In genomic region chr15:81236062-81236461, GRCm38 (mm10) we compare ENCODE assay signal across 10 mouse cellular contexts. TPM values are rescaled to one million over a fixed set of nuclear protein-coding genes. Genes with fewer than 3 reads are reported as not detected.
DNase-seq lines count a peak whose midpoint lies in the region; ATAC-seq and TF ChIP-seq lines count a peak whose summit lies in the region.
"Had no signal": no experiment of that assay in that cellular context is flagged by ENCODE, and none has a peak within 500 bp of the region (broad histone marks: within the 10 kb centered on the region; RNA-seq: fewer than 3 reads in every experiment).

No protein-coding gene starts in this region.

- H3K27ac ChIP-seq in heart, embryonic 10.5 days: 0 out of 2 replicates have a peak overlapping the region, but pooled peaks have one; percentile 12
- H3K27ac ChIP-seq in liver, embryonic 13.5 days: no peak overlapping the region
- H3K27ac ChIP-seq in stomach, postnatal 0 days (replicated peaks): peak overlapping the region; percentile 76

- 3% methylated on average over 8 of the region's 8 CpGs for WGBS in heart, embryonic 10.5 days
- 14% methylated on average over 8 of the region's 8 CpGs for WGBS in liver, embryonic 13.5 days (ENCODE audit: insufficient replicate concordance)
- 6% methylated on average over 8 of the region's 8 CpGs for WGBS in stomach, postnatal 0 days

- no peaks in the 10 kb centered on the region for H3K9me3 ChIP-seq in heart, embryonic 10.5 days
- no peaks in the 10 kb centered on the region for H3K9me3 ChIP-seq in liver, embryonic 13.5 days (replicated peaks)
- H3K9me3 ChIP-seq in stomach, postnatal 0 days (ENCODE audit: control insufficient read depth, low read length): no peaks in the 10 kb centered on the region

- ATAC-seq in liver, embryonic 13.5 days (ENCODE audit: low read depth): no peak
- ATAC-seq in stomach, postnatal 0 days (ENCODE audit: low FRiP score, low TSS enrichment): peak; percentile 23; the same call in 1 of the 2 replicates

- H3K36me3 ChIP-seq in heart, embryonic 10.5 days: no peaks in the 10 kb centered on the region
- no peaks in the 10 kb centered on the region for H3K36me3 ChIP-seq in liver, embryonic 13.5 days
- no peaks in the 10 kb centered on the region for H3K36me3 ChIP-seq in stomach, postnatal 0 days (ENCODE audit: control insufficient read depth, insufficient read depth, low read length)

- peaks cover 51% of the 10 kb centered on the region for H3K27me3 ChIP-seq in heart, embryonic 10.5 days (ENCODE audit: insufficient read depth, poor library complexity, severe bottlenecking)
- peaks cover 59% of the 10 kb centered on the region for H3K27me3 ChIP-seq in liver, embryonic 13.5 days
- no peaks in the 10 kb centered on the region for H3K27me3 ChIP-seq in stomach, postnatal 0 days (ENCODE audit: control insufficient read depth, insufficient read depth, low read length)

- H3K9ac ChIP-seq in liver, embryonic 13.5 days: no peak overlapping the region
- H3K9ac ChIP-seq in stomach, postnatal 0 days (ENCODE audit: low read length): peak overlapping the region; percentile 58

- TF ChIP-seq CTCF in stomach, postnatal 0 days (IDR thresholded peaks at IDR 0.05; ENCODE audit: low read depth): no peak

- peak overlapping the region; percentile 55 for H3K4me3 ChIP-seq in heart, embryonic 10.5 days
- H3K4me3 ChIP-seq in liver, embryonic 13.5 days (replicated peaks): 0 out of 2 replicates have a peak overlapping the region, but pooled peaks have one; percentile 35
- peak overlapping the region; percentile 44 for H3K4me3 ChIP-seq in stomach, postnatal 0 days (ENCODE audit: low read depth, low read length)

- no peak for TF ChIP-seq EP300 in stomach, postnatal 0 days (optimal IDR thresholded peaks at IDR 0.05)

- H3K4me1 ChIP-seq in heart, embryonic 10.5 days: peaks cover 19% of the 10 kb centered on the region
- H3K4me1 ChIP-seq in liver, embryonic 13.5 days (replicated peaks): peaks cover 5% of the 10 kb centered on the region; the same call in 1 of the 2 replicates
- H3K4me1 ChIP-seq in stomach, postnatal 0 days (replicated peaks; ENCODE audit: control insufficient read depth, insufficient read depth): no peaks in the 10 kb centered on the region

- no peak for DNase-seq in heart, embryonic 10.5 days (ENCODE audit: low spot score)
- DNase-seq in heart, adult 18-20 months: no peak
- peak; percentile 14 for DNase-seq in retina, embryonic 14.5 days (ENCODE audit: low spot score)
- DNase-seq in retina, postnatal 1 day: no peak
- no peak for DNase-seq in liver, embryonic 13.5 days
- DNase-seq in stomach, postnatal 0 days (ENCODE audit: low spot score): no peak
- DNase-seq in adrenal gland, postnatal 14 days: no peak
- DNase-seq in spleen, postnatal 14 days (ENCODE audit: low spot score in 2 of 2): no peak
- DNase-seq: adrenal gland, adult 8-10 months; thymus, adult 2 months had no signal

- H3K4me2 ChIP-seq in liver, embryonic 13.5 days: 0 out of 2 replicates have a peak overlapping the region, but pooled peaks have one; percentile 52
- peak overlapping the region; percentile 58 for H3K4me2 ChIP-seq in stomach, postnatal 0 days (replicated peaks; ENCODE audit: low read depth)

RNA-seq across cellular contexts. Expression of gene Mchr1, which starts 0.8 kb away (rescaled TPM):
- polyA plus RNA-seq in heart, embryonic 10.5 days (2016; fragmentation: Nextera tagmentation; extraction: Ambion mirVana): 0.10 and 0.48 TPM in 2 replicates
- total RNA-seq in heart, adult 18-20 months (2021): not detected
- polyA plus RNA-seq in liver, embryonic 13.5 days (2015; fragmentation: Nextera tagmentation; extraction: Ambion mirVana): 0.05 and 0.10 TPM in 2 replicates
- polyA plus RNA-seq in stomach, postnatal 0 days (2015; fragmentation: Nextera tagmentation; extraction: Ambion mirVana): 3.0 and 4.9 TPM in 2 replicates
- total RNA-seq in adrenal gland, postnatal 14 days (2021): 0.26 and 0.33 TPM in 2 replicates

RNA-seq across cellular contexts. Expression of gene Mrtfa, which starts 45.5 kb away (rescaled TPM):
- polyA plus RNA-seq in heart, embryonic 10.5 days (2016; fragmentation: Nextera tagmentation; extraction: Ambion mirVana): 18.3 and 26.9 TPM in 2 replicates
- 10 to 100 TPM in 1 of 2 experiments, 1 to 10 TPM in 1; 8.6 to 10.1 TPM for total RNA-seq in heart, adult 18-20 months (2021)
- 3.9 and 4.9 TPM in 2 replicates for polyA plus RNA-seq in liver, embryonic 13.5 days (2015; fragmentation: Nextera tagmentation; extraction: Ambion mirVana)
- 12.6 and 14.3 TPM in 2 replicates for polyA plus RNA-seq in stomach, postnatal 0 days (2015; fragmentation: Nextera tagmentation; extraction: Ambion mirVana)
- total RNA-seq in adrenal gland, postnatal 14 days (2021): 23.4 and 32.1 TPM in 2 replicates
